Mouse (Mus musculus) G1E (cell line): ENCODE measurements around the gene Primpol.

Experiments
- CTCF ChIP-seq: IDR thresholded peaks from 2 replicates; pipeline ENCODE4 v1.5.1; 2012; ENCODE audit warnings: low read depth, low read length, inconsistent platforms, mixed read lengths
- TAL1 ChIP-seq: conservative IDR thresholded peaks from 2 replicates; pipeline ENCODE4 v1.6.1; 2012; ENCODE audit warnings: low read depth, low read length, inconsistent platforms, mixed read lengths

DNA sequence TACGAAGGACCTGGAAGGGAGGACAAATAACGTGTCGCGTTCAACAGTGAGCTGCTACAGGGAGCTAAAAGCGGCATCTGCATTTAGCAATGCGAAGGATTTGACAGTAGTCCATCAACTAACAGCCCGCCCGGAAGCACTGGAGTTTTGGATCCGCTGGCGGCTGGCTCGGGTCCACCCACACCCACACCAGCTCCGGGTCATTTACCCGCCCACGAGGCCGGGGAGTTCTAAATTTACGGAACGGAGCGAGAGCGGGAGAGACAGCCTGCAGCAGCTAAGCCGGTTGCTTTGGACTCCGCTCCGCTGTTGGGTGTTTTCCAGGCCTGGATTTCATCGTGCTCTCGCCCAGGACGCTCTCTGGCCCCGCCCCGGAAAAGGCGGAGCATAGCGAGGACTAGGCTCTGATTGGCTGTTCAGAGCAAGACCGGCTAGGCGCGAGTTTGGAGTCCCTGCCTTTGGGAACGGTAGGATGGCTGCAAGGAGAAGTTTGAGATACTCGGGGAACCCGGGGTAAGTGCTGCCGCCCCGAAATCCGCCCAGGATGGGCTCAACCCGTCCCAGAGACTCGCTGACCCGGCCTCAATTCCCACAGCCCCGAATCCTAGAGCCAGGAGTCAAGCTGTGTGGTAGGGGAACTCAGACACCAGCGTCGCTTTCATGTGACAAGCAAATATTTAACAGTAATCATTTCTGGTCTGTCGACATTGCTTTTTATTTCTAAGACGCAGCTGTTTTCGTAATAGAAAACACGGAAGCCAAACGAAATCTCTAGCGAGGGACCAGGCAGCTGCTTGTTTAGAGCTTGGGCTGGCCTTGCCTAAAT is 65.2 kb downstream of the Primpol start, which contains the start of gene Cenpu:
- no peak for TF ChIP-seq CTCF
- TF ChIP-seq TAL1: no peak
